Mouse (Mus musculus): ENCODE measurements around the gene Adcy9. TPM values are rescaled to one million over a fixed set of nuclear protein-coding genes. Genes with fewer than 3 reads are reported as not detected.

The Adcy9 gene
- total RNA-seq (2021): 10 to 100 TPM; 34.3 to 36.1 TPM
- long read RNA-seq, experiment 1, partial matches to known transcripts: 0 of 4 reads
- long read RNA-seq, experiment 1, other reads (novel, unspliced or antisense): 4 of 4 reads
- long read RNA-seq, experiment 2, full-length matches to known transcripts: 2 of 11 reads
- long read RNA-seq, experiment 2, partial matches to known transcripts: 7 of 11 reads
- long read RNA-seq, experiment 2, other reads (novel, unspliced or antisense): 2 of 11 reads

- DNase-seq (ENCODE audit: low spot score in 2 of 2): peak; percentile 83 to 86
Observed at GRCm38 (mm10) chr16:4420298-4421054, at the start of gene Adcy9. Adcy9 (minus strand) TSS chr16:4420498.

DNA sequence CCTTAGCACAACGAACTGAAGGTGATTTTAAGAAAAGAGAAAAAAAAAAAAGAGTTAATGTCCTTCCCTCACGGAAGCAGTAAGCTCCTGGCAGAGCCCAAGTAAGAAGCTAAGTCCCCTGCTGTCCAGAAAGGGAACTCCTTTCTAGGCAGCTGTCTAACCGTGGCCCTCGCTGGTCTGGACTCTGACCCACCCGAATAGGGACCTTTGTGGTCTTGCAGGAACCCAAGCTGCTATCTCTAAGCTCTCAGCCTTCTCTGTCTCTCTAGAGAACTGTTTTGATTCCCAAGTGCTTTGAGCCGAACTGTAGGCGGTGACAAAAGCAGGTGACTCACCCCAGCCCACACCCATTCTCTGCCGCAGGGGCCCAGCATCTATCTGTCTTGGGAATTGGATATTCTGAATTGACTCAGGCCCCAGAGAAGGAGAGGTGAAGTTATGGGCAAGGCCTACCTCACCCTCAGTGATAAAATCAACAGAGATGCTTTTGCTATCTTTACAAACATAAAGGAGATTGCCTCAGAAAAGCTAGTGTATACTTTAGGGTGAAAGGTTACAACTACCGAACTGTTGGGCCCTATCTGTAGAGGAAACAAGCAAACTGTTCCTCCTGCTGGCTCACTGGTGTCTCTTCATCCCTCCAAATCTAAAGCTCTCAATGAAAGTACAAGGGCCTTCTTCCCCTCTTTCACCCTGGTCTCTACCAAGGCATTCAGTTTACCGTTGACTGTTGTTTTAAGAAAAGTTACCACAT, 49.5 kb upstream of the Adcy9 start:
- DNase-seq (ENCODE audit: low spot score in 2 of 2): no peak

GRCm38 (mm10) chr16:4464529-4465089, 44.3 kb upstream of the Adcy9 start:
- DNase-seq (ENCODE audit: low spot score in 2 of 2): no peak

DNA sequence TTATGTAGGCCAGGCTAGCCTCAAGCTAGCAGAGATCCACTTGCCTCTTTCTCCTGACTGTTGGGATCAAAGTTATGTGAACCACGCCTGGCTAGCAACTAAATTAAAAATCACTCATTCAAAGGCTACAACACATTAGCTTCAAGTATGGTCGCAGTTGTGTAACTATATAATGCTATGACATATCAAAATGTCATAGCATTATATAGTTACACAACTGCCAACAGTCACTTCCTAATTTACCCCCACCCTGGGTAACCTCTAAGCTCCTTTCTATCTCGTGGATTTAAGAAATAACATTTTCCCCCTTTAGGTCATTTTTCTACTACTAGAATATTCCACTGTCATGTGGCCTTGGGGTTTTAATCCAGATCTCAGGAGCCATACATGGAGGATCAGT, 37.6 kb upstream of the Adcy9 start:
- no peak for DNase-seq (ENCODE audit: low spot score in 2 of 2)

- no peak for DNase-seq (ENCODE audit: low spot score in 2 of 2)
Observed at GRCm38 (mm10) chr16:4456391-4456790, 36.1 kb upstream of the Adcy9 start.

GRCm38 (mm10) chr16:4455693-4456092, 35.4 kb upstream of the Adcy9 start:
- no peak for DNase-seq (ENCODE audit: low spot score in 2 of 2)

DNA sequence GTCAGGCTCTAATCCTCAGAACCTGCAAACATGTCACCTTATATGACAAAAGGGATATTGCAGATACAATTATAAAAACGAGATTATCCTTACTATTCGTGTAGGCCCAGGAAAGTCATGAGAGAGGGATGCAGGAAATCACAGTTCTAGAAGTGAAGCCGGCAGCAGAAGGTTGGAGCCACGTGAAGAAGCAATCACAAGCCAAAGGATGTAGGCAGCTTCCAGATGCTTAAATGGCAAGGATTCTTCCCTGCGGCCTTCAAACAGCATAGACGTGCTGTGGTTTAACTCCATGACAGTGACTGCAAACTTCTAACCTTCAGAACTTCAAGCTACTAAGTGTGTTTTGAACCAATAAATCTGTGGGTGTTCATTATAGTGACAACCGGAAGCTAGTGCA, 34.3 kb upstream of the Adcy9 start:
- no peak for DNase-seq (ENCODE audit: low spot score in 2 of 2)

- no peak for DNase-seq (ENCODE audit: low spot score in 2 of 2)
Observed at GRCm38 (mm10) chr16:4449418-4449817, 29.1 kb upstream of the Adcy9 start.

GRCm38 (mm10) chr16:4448235-4448634, 27.9 kb upstream of the Adcy9 start:
- DNase-seq (ENCODE audit: low spot score in 2 of 2): no peak

DNA sequence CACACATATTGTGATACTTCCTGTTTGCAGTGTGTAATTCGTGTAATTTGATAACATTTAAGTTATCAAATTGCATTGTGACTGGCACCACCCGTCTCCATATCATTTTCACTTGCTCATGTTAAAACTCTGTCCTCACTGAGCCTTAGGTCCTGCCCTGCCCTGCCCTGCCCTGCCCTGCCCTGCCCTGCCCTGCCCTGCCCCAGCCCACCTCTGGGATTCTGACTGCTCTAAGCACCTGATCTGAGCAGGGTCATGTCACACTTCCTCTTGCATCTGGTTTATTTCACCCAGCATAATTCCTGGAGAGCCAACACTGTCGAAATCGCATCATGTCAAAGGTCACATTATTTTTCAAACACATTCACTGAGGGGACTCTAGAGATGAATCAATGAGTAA, 26.1 kb upstream of the Adcy9 start:
- DNase-seq (ENCODE audit: low spot score in 2 of 2): no peak

- no peak for DNase-seq (ENCODE audit: low spot score in 2 of 2)
Observed at GRCm38 (mm10) chr16:4444378-4444777, 24.1 kb upstream of the Adcy9 start.

GRCm38 (mm10) chr16:4439302-4440066, 19.2 kb upstream of the Adcy9 start:
- DNase-seq (ENCODE audit: low spot score in 2 of 2): no peak

DNA sequence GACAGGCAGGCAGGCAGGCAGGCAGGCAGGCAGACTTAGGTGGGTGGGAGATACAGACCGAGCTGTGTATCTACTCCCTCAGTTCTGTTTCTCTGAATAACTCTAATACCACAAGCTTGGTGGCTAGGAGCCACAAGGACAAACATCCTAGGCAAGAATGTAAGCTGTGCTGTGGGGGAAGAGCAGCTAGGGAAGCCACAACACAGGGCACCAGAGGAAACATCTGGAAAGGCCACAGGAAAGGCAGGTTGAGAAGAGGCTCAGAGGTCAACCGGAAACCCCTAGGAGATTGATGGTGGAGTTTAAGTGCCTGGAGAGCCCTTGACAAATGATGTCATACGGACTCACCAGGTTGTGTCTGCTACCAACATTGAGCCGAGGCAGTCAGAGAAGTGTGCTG, 16.4 kb upstream of the Adcy9 start:
- no peak for DNase-seq (ENCODE audit: low spot score in 2 of 2)

DNA sequence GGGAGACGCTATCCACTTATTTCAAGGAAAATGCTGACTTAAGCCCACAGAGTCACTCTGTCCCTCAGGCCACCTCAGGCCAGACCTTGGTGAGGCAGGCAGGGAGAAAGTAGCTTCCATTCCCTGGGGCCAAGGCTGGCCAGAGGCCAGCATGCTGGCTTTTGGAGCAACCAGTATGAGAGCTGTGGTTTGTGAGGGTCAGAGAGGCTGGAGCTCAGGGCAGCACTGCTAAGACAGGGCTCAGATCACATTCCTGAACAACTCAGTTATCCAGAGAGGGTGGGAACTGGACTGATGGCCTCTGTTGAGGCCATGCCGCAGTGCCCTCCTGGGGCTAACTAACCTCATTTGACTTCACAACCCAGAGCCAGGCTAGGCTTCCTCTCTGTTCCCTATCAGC, 15.1 kb upstream of the Adcy9 start:
- no peak for DNase-seq (ENCODE audit: low spot score in 2 of 2)

GRCm38 (mm10) chr16:4431841-4432240, 11.5 kb upstream of the Adcy9 start:
- no peak for DNase-seq (ENCODE audit: low spot score in 2 of 2)

GRCm38 (mm10) chr16:4431013-4431412, 10.7 kb upstream of the Adcy9 start:
- DNase-seq (ENCODE audit: low spot score in 2 of 2): no peak

- no peak for DNase-seq (ENCODE audit: low spot score in 2 of 2)
Observed at GRCm38 (mm10) chr16:4430232-4430631, 9.9 kb upstream of the Adcy9 start.

DNA sequence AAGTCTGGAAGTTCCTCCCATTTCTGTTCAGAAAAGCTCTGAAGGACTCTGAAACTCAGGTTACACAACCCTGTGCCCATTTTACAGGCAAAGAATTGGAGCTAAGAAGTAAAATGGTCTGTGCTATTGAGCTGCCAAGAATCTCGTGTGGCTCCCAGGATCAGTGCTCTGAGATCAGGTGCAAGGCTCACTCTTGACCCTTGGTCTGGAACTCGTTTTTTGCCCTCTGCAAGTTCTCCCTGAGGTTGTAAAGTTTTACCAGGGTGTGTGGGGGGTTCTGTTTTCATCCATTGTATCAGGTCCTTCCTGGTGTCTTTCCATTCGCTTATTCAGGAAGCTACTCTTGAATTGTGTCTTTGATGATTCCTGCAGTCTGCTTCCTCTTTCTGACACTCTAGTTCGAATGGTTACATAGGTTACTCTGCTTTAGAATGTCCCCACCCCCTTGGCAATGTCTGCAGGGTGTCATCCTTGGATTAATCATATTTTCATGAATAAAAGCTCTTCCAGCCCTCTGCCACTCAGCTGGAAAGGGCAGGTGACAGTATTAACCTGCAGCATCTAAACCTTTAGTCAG, 5.4 kb upstream of the Adcy9 start:
- DNase-seq (ENCODE audit: low spot score in 2 of 2): no peak

DNA sequence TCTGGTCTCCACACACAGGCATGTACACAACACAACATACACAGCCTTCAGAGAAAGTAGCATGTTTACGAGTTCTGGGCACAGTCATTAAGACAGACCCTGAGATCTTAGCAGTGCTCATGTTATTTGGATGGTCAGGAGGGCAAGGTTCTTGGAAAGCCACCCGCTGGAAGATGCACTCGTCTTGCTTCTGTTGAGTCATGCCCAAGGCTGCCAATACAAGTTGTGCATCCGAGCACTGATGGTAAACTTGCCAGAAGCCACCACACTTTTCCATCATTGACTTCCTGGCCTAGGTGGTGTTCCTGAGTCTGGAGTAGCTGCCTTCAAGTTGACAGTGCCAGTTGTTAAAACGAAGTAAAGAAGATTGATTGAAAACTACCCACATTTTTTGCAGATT, 3.3 kb upstream of the Adcy9 start:
- no peak for DNase-seq (ENCODE audit: low spot score in 2 of 2)

DNA sequence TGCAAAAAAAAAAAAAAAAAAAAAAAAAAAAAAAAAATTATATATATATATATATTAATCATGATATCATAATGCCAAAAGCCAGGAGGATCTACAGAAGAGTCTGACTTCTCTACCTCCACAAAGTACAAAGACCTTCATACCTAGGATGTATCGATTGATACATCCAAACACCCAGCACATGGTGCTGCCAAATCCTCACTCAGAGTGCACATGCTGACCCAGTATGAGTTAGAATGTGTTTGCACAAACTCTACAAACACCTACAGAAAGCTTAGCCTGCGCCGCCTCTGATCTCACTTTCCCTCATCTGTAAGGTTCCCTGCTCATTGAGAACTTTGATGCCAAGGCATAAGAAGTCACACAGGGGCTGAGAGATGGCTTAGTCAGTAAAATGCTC, 2.7 kb upstream of the Adcy9 start:
- no peak for DNase-seq (ENCODE audit: low spot score in 2 of 2)

All from adrenal gland, postnatal 4 days (tissue).